Mouse (Mus musculus): ENCODE data around the gene P4ha1.

GRCm38 (mm10) chr10:59408499-59408898, 85.4 kb downstream of the P4ha1 start:
- no peak for TF ChIP-seq EP300 (optimal IDR thresholded peaks at IDR 0.05)
- no peak for TF ChIP-seq CTCF (IDR thresholded peaks at IDR 0.05; ENCODE audit: low read depth)

Data from stomach, postnatal 0 days (tissue).